Mouse (Mus musculus): Measurements from ENCODE around the gene Ctdnep1.
A peak's percentile ranks its signal among the peaks of the same experiment; 100 is the strongest.

Gene Ctdnep1

DNA sequence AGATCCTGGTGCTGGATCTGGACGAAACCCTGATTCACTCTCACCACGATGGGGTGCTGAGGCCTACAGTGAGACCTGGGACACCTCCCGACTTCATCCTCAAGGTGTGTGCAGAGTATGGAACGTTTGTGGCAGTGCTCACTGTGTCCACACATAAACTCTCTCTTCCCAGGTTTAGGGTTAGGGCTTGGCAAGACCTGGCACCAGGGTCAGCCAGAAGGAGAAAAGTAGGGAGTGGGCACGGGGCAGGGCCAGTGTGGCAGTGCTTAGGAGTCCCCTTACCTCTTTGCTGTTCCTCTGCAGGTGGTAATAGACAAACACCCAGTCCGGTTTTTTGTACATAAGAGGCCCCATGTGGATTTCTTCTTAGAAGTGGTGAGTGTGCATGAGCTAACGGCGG, 3.5 kb downstream of the Ctdnep1 start:
- no peak for DNase-seq

DNA sequence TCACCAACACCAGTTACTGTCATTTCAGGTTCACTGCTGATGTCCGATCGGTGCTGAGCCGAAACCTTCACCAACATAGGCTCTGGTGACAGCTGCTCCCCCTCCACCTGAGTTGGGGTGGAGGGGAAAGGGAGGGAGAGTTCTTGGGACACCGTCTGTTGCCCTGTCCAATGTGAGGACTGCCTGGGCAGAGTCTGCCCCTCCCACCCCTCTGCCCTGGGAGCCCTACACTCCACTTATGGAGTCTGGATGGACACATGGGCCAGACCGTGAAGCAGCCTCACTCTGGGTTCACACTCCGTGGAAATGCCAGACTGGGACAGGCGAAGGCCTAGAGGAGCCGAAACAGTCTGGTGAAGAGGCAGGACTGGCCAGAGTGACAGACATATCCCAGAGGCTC, 9.0 kb downstream of the Ctdnep1 start:
- DNase-seq, result no peak

DNA sequence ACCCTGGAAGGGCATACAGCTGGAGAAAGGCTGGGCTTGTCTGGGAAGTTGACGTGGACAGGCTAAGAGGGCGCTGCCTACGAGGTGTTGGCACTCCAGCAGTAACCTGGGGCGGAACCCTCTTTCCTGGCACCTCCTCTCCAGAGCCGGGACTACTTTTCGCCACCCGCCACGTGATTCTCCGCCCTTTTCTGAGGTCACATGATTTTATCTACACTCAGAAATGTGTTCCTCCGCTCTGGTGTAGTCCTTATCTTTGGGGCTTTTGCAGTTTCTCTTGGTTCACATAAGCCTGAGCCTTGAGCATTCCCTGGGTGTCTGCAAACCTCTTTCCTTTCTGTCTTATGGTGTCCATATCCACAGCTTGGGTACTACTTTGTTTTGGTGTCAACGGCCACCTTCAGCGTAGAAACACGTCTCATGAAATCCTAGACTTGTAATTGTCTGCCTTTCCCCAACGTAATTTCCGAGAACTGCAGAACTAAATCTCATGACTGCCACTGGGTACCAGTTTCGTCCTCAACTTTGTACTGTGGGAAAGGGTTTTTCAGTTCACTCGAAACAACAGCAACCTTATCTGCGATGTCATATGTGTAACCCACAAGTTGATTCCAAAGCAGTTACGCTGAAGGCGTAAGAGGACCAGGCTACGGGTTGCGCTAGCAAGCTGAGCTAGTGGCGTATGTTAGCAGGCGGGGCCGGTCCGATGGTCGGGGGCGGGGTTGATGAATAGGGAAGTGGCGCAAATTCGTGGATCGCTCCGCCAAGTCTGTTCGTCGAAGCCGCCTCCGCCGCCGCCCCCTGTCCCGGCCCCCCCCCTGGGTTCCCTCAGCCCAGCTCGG, 10.1 kb downstream of the Ctdnep1 start, which contains the start of gene Gabarap:
Gene Gabarap (plus strand): TSS at position 294 of the 842 bp plus-strand sequence.
- peak; percentile 99 for DNase-seq

DNA sequence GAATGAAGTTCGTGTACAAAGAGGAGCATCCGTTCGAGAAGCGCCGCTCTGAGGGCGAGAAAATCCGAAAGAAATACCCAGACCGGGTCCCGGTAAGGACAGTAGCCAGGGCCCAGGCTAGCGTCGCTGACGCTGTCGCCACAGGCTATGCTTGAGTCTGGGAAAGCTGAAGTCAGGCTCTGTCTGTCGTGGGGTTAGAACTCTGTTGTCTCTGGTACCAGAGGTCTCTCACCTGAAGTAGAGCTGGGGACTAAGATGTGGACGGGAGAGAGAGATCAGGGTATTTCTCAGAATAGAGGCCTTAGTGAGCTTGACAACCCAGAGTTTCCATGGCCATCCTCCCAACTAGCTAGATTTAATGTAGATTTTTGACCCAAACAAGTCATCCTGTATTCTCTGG, 10.8 kb downstream of the Ctdnep1 start:
- no peak for DNase-seq

DNA sequence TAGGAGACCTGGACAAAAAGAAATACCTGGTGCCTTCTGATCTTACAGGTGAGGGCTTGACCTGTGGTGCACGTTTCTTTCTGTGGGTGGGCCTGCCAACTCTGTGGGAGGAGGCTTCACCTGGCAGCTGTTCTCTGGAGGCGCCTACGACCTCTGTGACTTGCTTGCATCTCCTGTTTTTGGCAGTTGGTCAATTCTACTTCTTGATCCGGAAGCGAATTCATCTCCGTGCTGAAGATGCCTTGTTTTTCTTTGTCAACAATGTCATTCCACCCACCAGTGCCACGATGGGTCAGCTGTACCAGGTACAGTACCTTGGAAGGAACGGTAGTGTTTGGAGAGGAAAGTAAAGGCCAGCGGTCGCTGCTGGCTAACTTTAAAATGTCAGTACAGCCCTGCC, 11.4 kb downstream of the Ctdnep1 start:
- no peak for DNase-seq

DNA sequence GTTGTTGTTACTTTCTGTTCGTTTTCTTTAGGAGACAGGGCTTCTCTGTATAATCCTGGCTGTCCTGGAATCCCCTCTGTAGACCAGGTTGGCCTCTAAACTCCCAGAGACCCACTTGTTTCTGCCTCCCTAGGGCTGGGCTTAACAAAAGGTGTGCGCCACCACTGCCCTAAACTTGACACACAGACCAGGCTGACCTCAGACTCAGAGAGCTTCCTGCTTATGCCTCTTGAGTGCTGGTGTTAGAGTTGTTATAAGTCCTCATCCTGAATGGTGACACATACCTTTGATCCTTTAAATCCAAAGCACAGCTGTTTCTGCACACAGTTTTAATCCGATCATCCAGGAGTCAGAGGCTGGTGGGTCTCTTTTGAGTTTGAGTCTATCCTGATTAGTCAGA, 12.0 kb downstream of the Ctdnep1 start:
- no peak for DNase-seq

DNA sequence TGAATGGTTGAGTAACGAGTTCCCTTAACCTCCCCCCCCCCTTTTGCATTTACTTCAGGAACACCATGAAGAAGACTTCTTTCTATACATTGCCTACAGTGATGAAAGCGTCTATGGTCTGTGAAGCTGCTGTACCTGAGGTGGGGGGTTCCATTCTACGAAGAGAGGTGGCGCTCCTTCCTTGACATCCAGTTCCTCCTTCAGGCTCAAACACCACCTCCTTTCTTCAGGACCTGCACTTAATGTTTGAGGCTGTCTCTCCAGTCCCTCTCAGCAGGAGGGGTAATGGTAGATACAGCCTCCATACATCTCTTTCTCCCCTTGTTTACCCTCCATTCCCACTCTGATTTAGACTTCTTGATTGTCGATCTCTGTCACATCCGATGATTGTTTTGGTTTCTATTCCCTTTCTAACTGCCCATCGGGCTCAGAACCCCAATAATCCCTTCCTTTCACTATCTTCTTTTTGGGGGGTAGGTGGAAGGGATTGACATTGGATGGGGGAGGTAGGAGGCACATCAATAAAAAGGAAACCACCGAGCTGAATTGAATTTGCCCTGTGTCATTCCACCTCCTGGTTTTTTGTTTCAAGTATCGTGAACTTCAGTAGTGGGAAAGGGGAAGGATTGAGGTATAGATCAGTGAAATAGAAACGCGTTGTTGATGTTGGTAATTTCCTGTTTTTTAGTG, 13.6 kb downstream of the Ctdnep1 start:
- no peak for DNase-seq

DNA sequence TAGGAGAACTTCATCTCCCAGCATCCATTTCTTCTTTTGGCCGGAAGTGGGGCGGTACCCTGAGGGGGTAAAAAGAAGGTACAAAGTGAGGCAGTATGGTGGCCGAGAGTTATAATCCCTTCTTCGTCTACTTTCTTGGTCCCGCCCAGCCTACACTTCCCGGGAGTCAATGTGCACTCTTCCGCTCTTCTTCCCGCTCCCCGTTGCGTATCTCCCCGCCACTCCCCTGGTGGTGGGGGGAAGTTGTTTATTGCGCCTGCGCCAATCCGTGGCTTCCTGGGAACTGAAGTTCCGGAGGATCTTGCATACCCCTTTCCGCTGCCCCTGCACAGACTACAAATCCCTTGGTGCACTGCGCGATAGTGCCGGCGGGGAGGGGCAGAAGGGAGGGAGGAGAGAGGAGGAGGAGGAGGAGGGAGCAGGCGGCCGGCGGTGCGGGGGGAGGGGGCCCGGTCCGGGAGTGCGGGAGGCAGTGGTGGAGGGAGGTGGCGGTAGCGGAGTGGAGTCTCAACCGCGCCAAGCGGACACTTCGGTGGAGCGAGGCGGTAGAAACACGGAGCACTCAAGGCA, 14.5 kb downstream of the Ctdnep1 start, which contains the start of gene Phf23:
Gene Phf23 (plus strand): TSS at position 387 of the 570 bp plus-strand sequence.
- DNase-seq, result peak; percentile 97 to 99

DNA sequence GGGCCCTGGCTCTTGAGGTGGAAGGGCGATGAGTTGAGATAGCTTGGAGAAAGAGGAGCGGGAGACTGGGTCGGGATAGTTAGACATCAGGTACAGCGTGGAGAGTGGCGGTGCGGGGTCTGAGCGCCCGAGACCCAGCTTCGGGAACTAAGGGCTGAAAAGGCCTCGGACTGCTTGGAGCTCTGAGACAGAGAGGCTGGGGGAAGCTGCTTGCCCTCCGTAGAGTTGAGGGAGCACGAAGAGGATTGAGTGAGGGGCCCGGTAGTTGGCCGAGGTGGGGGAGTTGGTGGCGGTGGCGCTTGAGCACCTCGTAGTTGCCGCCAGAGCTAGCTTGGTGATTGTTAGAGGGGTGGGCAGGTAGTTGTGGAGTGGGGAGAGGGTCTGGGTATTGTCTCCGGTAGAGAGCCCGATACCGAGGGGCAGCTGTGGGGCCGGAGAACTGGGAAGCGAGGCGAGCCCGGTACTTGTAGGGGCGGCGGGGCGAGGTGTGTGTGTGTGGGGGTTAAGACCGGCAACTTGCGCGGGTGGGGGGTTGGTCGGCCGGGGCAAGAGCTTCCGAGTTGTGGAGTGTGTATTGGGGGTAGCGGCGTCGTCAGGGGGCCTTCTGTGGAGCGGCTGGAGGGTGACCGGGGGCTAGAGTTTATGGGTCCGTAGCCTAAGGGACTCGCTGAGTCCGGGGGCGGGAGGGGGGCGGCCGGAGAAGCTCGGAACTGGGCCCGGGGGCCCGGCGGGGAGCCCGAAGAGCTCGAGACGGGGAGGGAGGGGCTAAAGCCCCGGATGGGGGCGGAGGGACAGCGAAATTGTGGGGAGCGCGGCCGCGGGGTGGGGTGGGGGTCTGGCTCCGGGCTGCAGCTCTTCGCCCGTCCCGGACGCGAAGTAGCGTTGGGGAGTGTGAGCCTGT, 15.5 kb downstream of the Ctdnep1 start:
- peak; percentile 78 to 83 for DNase-seq

DNA sequence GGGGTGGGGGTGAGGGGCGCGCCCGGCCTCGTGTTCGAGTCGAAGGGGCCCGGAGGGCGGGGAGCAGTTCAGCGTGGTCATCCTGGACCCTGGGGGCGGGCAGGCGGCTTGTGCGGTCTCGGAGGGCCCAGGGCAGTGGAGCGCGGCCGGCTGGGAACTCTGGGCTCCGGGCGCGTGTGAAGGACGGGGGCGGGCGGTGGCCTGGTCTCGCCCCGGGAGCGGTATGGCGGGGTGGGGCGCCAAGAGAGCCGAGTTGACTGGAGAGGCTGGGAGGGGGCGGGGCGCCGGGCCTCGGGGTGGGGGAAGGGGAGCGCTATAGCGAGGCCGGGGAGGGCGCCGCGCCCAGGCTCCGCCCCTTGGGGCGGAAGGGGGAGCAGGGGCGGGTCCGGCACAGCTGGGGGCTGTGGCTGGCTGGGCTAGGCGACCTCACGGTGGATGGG, 16.1 kb downstream of the Ctdnep1 start:
- DNase-seq, result peak; percentile 89 to 93

DNA sequence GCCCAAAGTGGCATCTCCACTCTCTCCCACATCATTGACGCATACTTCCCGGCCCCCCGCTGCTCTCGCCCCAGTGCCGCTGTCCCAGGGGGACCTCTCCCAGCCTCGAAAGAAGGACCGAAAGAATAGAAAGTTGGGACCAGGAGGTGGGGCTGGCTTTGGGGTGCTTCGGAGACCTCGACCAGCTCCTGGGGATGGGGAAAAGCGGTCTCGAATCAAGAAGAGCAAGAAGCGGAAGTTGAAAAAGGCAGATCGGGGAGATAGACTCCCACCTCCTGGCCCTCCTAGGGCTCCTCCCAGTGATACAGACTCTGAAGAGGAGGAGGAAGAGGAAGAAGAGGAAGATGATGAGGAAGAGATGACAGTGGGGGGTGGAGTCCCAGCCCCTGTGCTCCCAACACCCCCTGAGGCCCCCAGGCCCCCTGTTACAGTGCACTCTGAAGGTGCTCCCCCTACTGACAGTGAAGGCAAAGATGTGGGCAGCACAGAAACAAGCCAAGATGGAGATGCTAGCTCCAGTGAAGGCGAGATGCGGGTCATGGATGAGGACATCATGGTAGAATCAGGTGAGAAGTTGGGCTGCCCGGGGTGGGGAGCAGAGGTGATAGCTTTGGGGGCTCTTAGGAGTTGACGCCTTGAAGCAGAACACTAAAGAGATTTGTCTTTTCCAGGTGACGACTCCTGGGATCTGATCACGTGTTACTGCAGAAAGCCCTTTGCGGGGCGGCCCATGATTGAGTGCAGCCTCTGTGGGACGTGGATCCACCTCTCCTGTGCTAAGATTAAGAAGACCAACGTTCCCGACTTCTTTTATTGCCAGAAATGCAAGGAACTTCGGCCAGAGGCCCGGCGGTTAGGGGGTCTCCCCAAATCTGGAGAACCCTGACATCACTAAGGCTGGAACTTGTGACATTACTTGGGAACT, 17.9 kb downstream of the Ctdnep1 start:
- peak in 1 of 2 experiments; percentile 52 for DNase-seq

DNA sequence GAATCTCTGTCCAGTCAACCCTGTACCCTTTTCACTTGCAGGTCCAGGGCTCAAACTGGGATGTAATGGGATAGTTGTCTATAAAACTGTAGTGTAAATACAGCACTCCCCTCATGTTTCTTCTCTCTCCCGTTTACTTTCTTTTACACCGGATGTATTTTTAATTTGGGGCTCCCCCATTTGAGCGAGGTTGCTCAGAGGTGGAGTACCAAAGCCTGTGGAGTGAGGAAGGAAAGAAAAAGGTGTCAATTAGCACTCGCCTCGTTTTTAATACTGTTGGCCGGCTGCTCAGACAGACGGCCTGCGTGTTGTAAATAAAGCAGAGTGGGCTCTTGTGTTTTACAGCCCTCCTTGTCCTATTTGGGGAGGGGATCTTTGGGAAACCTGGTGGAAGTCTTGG, 18.7 kb downstream of the Ctdnep1 start:
- no peak for DNase-seq

DNA sequence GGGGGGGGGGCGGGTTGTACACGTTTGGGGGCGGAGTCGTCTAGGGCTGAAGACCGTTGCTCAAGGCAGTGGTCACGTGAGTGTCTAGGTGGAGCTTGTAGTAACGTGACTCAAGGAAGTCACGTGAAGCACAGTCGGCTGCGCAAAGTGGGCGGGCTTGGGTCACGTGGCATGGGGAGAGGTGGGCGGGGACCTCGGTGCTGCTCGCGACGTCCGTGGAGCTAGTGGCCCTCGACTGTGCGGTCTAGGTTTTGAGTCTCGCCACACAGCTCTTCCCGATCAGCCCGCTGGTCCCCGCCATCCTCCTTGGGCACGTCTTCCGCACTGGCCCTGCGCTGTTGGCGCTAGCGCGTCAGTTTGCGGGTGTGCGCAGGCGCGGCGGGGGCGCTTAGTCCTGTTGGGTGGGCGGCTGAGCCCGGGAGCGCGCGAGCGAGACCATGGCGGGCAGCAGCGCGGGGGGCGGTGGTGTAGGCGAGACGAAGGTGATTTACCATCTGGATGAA, 19.5 kb downstream of the Ctdnep1 start, which contains the start of gene Dvl2:
Gene Dvl2 (plus strand): TSS at position 200 of the 503 bp plus-strand sequence.
- peak; percentile 96 for DNase-seq

DNA sequence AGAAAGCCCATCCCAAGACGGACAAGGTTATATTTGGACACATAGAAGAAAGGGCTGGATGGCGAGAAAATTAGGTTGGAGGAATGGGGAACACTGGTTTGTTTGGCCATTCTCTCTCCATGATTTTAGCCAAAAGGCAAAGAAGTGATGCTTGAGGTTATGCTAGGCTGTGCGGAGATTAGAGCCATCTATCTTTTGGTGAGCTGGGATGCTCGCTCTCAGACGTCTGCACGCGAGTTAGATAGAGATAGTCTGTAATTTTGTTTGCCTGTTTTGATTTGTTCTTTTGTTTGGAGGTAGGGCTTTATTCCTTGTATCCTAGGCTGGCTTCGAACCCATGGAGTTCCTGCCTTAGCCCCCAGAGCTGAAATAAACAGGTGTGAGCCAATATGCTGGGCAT, 20.2 kb downstream of the Ctdnep1 start:
- no peak for DNase-seq

DNA sequence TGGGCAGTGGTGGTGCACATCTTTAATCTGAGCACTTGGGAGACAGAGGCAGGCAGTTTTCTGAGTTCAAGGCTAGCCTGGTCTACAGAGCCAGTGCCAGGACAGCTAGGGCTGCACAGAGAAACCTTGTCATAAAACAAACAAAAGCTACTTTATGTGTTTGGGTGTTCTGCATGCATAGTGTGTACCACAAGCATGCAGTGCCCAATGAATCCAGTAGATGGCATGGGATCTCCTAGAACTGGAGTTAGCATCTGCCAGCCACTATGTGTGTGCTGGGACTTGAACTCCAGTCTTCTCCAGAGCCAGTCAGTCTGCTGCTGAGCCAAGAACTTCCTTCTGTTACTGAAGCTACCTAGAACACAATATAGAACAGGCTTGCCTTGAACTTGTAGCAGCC, 20.9 kb downstream of the Ctdnep1 start:
- DNase-seq, result peak; percentile 69 to 81

DNA sequence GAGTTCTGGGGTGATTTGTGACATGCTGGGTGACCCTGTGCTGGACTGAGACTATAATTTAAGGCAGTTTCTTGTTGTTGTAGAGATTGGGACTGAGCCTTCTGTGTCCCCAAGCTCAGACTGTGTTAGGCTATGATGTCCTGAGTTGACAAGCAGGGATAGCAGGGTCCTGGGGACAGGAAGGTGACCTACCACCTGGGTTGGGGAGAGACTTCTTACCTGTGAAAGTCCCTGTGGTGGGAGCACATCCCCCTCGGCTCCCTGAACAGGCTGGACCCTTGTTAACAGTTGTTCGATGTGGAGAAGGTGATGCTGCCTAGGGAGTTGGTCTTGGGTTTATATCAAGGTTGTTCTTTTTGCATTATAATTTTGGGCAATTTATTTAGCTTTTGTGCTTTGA, 21.5 kb downstream of the Ctdnep1 start:
- no peak for DNase-seq

DNA sequence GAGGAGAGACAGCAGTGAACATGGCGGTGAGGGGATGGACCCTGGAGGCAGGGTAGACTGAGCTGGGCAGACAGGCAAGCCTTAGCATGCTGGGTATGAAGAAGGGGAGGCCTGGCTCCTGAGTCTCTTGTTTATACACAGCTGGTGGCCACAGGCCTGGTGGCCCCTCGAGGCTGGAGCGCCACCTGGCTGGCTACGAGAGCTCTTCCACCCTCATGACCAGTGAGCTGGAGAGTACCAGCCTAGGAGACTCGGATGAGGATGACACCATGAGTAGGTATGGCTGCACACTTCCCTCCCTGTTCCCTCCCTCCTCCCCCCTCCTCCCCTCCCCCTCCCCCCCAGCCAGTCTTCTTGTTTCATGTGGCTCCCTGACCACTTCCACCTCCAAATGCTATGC, 24.6 kb downstream of the Ctdnep1 start:
- peak; percentile 33 to 39 for DNase-seq

DNA sequence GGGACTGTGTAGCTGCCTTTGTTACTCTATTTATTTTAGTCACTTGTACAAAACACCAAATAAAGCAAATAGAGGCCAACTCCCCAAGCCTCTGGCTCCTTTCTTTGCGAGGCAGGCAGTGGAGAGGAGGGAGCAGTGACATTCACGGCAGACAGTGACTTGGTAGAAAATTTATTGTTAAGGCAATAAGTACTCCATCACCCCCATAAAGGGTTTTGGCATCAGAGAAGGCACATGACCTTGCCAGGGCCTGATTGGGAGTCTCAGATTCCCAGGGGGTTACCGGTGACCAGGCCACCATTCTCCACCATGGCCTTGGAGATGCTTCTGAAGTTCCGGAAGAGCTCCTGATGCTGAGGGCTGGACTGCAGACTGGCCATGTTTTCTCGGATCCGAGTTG, 29.1 kb downstream of the Ctdnep1 start:
- DNase-seq, result no peak

DNA sequence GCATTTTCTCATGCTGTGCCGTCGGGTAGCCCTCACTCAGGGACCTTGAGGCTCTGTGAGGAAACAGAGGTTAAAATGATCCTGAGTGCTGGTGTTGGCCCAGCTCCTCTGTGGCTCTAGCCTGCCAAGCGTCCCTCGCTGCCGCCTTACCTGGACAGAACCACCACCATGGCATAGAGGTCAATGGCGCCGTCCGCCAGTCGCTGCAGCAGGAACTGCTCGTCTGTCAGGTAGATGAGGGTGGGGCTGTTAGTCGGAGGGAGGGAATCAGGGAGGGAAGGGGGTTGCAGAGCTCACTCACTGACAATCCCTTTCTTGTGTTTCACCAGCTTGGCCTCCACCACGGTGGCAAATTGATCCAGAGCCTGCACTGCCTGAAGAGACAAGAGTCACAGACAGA, 29.6 kb downstream of the Ctdnep1 start:
- DNase-seq, result no peak

DNA sequence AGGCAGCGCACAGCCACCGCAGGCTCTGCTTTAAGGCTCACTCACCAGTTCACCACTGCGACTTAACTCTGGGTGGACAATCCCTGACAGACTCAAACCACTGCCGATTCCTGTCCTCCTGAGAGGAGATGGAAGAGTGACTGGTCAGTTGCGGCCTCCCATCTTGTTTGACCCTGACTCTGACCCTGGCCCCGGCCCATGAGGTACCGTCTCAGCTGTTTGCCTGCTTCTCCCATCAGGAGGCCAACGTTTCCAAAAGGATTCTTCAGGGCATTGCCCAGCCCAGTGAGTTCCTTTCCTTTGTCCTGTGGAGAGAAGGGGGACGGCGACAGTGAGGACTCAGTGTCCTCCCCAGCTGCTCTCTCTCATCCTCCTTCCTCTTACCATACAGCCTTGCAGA, 30.0 kb downstream of the Ctdnep1 start:
- no peak for DNase-seq

DNA sequence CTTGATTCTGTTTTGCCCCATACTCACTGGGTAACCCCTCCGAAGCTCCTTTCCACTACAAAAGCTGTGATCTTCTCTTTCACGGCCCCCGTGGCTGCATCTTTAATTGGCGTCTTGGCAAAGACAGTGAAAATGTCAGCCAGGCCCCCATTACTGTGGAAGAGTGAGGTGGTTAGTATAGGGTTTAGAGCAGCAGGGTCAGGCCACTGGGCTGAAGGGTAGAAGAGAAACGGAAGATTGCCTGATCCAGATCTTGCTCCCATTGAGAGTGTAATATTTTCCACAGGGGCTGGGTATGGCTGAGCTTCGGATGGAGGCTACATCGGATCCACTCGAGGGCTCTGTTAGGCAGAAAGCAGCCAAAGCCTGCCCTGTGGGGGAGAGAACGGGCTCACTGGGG, 32.0 kb downstream of the Ctdnep1 start:
- DNase-seq, result no peak

Measured in cerebellum, postnatal 10 days (tissue).